Mouse (Mus musculus): ENCODE measurements around the gene Nrp2.

Gene Nrp2

DNA sequence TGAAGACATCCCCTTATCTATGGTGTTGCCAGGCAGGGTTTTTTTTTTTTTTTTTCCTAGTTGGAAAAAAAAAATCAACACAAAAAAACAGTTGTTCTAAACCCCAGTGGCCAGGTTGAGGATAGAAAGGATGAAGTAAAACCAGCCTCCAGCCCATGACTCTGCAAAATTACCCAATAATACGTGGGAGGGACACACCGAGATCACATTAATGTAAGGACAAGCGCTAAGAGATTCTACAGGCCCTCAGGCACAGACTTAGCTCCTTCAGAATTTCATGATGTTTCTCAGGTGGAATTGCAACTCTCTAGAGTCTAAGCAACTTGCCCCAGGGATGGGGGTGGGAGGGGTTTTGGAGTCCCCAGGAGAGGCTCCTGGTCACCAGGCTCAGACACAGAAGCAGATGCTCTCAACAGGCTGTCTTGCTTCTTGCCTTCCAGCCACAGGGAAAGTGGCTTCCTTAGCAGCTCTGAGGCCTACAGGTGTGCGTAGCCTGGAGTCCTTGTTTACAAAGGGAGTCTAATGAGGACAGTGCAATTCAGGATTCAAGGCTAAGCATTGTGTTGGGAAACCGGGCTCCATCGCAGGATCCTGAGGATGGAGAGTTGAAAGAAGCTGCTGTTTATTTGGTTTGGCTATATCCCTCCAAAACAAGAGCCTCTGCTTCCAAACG is 49.7 kb downstream of the Nrp2 start:
- DNase-seq, result no peak

DNA sequence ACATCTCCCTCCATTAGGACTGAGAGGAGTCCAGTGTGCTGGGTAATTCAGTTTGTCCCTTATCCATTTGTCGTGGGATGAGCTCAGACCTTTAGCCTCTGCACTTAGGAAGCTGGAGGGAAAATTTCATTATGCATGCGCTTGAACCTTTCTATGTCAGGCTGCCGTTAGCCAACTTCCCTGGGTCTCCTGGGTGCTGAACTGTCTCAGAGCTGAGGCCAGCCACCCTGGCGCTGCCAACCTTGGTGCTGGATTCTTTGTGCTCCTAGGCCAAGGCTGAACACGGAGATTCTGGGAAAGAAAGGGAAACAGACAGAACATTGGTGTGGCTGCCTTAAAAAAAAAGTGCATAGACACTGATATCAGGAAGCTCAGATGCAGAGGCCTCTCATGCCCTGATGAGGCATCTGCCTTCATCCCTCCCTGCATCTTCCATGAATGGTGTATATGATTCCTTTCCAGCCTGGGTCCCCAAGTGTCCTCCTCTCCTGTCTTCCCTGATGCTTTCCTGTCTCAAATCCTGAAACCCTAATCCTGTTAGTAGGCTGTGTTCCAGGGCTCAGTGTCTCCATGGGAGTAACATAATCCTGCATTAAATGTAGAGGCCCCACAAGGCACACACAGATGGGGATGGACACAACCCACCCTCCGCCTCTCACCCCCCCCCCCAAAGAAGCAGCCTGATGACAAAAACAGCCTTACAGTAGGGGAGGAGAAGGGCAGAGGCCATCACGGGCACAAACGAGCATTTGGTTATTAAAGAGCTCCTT is 51.2 kb downstream of the Nrp2 start:
- no peak for DNase-seq

DNA sequence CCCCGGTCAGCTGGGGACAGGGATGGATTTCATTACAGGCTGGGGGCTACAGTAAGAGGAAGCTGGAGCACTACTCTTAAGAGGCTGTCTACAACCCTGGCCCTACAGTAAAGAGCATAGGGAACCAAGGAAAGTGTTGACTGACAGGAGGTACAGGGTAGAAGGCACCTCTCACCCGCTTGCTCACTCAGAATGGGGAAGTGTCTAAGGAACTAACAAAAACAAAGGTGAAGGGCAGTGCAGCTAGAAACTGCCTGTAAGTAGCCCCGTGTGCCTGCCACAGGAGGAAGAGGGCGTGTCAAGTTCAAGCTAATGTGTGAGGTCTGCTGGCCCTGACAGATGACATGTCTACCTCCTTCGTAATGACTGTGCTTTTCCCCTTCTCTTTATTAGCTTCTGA is 57.0 kb downstream of the Nrp2 start:
- no peak for DNase-seq

DNA sequence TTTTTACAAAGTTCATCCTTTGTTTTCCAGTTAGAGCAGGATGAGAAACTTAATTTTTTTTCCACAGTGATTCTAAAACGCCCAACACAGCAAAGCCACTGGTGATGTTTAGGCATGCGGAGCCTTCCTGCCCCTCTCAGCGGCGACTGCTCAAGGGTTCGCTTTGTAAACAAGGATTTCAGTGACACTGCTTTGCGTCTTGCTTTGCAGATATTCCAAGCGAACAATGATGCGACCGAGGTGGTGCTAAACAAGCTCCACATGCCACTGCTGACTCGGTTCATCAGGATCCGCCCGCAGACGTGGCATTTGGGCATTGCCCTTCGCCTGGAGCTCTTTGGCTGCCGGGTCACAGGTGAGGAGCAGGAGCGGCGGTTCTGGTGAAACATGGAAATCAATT is 57.5 kb downstream of the Nrp2 start:
- no peak for DNase-seq

DNA sequence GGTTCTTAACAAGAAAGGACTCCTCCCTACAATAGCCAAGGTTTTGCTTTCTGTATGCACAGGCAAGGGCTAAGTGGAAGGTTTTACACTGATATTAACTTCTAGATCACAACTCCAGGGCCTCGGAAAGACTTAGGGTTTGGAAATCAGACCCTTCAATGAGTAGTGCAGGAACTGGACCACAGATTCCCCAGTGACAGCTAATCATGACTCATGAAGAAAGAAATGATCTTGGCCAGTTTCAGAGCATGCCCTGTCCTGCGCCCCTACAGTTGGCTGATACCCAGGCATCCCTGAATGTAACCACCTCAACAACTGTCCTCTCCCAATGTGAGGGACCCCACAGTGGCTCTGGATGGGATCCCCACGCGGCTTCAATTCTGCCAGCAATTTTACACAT is 60.7 kb downstream of the Nrp2 start:
- DNase-seq, result no peak

DNA sequence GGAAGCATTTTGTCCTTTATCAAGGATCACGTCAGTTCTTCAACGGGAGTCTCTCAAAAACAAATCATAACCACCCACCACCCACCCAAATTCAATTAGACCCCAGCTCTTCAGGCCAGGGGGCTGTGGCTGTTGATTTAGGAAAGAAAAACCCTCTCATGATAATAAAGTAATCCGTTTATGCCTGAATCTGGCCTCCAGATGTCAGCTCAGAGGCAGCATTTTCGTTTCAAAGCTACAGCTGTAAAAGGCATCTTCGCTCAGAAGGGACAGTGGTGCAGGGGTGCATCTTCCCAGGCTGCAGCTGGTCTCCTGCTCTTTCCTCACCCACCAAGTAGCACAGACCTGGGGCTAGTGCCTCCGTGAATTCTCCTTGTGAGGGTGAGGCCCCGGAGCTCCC is 62.1 kb downstream of the Nrp2 start:
- no peak for DNase-seq

DNA sequence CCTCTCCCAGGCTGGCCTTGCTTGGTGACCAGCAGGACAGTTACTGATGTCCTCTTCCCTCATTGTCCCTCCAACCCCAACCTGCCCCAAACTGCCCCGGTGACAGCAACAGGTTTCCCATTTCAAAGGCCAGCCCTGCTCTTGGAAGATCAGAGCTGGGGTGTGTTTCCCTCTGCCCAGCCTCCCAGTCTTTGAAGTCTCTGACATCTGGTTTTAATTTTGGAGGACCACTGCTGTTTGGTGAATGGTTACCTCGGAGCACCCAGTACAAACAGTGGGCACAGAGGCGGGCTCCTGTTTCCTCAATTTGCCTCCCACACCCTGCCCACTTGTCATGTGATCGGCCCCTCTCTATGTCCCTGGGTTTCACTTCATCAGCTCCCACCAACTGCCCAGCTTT is 63.7 kb downstream of the Nrp2 start:
- DNase-seq, result no peak

DNA sequence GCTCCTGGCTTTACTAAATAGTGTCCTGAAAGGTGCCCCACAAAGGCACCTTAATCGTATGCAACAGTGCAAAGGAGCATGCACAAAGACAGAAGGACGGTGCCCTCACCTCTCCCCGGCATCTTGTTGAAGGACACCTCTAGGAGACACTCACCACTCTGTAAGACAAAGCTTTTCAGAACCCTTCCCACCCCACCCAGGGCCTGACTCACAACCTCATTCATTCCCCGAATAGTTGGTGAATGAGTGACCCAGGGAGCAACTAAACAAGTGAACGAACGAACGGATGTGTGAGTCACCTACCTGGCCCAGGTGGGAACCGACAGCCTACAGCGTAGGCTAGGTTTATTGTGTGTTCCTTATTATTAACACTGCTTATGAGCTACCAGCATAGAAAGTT is 64.5 kb downstream of the Nrp2 start:
- DNase-seq, result no peak

DNA sequence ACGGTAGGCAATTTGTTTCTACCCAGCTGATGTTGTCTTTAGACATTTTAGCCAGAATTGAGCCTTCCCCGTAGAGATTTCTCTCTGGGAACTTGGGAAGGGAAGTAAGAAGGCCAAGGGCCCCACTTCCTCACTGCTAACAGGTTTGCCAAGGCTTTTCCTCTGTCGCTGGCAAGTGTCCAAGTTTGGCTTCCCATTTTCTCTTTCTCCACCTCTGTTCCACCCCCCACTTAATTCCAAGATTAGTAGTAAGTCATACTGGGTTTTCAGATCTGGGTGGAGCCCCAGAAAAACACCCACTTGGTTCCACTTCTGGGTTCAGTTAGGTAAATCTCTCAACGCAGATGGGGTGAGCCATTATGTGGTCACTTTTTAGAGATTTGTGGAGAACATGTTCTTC is 67.5 kb downstream of the Nrp2 start:
- DNase-seq, result peak; percentile 33

DNA sequence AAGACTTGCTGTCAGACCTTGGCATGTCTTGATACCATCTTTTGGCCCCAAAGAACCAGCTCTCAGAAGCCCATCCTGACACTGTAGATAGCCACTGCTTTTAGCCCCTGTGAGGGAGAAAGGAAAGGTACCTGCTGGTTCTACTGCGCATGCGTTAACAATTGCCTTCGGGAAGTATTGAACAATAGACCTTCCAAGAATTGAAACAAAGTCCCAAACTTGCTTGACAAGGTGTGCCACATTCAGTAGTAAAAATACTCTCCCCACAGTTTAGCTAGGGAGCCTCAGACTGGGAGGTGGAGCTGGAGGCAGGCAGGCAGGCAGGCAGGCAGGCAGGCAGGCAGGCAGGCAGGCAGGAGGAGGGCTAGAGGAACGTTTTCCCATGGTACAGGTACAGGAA is 69.3 kb downstream of the Nrp2 start:
- DNase-seq, result no peak

DNA sequence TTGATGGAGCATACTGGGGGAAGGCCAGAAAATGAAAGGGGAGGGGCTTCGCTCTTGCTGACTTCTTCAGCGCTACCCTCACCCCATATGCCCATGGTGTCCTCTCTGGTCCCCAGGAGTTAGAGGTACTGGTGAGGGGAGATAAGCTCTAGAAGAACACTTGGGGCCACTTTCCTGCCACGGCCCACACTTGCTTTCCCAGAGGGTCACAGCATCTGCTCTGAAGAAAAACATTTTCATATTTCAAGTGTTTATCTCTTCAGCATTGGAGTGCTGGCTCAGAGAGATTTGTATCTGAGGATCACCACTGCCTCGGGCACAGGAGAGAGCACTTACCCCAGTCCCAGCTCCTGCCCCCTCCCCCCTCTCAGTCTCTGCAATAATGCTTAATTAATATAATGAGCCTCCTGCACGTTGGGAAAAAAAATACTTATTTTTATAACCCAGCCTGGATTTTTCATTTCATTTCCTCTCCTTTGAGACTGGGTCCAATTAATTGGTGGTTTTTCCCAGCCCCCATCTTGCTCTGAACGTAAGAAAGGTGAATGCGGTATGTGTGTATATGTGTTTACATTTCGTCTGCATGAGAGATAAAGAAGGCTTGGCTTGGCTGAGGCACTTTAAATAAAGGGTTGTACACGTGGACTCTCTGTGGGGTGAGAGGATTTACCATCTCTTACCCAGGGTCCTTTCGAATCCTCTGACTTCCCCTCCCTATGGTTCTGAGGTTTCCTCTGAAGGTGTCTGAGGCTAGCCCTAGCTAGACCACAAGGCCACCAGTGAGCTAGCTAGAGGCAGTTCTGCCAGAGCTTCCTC is 70.2 kb downstream of the Nrp2 start:
- DNase-seq, result no peak

DNA sequence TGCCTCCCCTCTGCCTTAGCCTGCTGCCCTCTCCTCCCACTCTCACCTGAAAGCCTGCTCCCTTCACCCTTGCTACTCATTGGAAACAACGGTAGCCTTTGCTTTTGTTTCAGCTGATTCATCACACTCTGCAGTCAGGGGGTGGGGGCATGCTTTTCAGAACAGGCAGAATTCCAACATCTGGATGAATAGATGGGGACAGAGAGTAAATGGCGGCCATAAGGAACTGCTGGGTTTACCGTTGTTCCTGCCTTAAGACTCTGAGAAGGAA is 70.8 kb downstream of the Nrp2 start:
- DNase-seq, result no peak

DNA sequence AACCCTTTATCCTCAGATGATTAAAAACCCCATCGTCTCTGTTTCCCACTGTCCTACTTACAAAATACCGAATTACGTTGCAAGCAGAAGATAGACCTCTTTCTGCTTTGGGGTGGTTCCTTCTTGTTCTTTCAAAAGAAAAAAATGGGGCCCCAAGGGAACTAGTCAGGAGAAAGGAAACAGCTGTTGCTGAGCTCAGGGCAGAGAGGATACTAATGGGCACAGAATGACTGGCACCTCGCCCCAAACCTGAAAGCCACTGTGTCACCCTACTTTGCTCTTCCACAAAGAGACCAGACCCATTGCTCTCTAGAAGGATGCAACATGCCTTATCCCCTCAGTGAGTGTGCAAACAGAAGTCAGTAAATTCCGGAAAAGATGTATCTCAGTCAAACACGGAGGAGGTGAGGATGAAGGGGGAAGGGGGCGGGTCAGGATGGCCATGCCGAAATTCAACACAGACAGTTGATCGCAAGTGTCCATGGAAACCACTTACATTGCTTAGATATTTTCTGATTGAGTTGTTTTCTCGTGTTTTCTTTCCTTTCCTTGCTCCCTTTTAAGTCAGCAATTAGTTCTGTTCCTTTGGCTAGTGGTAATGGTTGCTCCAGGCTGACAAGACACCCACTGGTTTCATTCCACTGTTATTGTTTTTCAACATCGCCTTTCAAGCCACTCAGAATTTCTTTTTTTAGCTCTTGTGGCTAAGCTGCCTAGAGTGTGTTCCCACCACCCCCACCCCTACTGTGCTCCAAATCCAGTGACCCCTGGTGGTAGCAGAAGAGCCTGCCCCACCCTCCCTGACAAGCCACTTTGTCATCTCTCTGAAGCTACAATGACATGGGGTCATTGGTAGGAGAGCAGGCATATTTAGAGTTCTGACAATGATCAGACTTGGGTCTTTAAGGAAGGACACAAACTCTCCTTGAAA is 71.5 kb downstream of the Nrp2 start:
- peak; percentile 37 for DNase-seq

DNA sequence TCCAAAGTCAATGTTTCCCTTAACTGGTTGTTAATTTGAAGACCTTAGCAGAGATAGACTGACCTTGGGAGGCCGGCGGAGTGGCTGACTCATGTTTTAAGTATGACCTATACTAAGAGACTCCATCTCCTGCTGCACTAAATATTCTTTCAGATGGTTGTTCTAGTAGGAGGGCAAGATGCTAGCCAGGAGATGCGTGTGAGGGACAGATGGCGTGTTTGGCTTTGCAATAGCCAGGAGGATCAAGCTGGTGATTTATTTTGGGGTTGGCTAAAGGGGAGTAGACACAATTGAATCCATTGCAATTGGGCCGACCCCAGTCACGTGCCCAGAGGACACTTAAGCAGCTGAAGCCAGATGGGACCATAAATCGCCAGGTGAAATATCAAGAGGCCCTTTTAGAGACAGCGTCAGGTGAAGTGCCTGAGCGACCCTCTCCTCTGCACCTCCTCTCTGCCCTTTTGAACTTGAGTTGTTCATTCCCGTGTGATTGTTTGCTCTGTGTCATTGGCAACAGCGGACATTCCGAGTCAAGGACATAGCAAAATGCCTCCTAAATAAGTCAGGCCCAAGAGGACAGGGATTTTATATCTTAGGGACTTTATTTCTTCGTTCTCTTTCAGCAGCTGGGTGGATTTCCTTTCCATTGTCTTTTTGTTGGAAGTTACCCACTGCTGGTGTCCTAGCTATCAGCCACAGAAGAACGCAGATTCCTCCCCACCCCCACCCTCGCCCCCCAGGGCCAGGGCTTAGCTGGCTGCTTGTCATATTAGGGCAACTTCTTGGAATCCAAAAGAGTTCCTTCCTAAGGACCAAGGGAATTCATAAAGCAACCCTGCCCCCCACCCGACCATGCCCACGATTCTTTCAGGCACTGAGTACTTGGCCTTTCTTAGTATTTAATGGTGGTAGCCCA is 74.5 kb downstream of the Nrp2 start:
- no peak for DNase-seq

DNA sequence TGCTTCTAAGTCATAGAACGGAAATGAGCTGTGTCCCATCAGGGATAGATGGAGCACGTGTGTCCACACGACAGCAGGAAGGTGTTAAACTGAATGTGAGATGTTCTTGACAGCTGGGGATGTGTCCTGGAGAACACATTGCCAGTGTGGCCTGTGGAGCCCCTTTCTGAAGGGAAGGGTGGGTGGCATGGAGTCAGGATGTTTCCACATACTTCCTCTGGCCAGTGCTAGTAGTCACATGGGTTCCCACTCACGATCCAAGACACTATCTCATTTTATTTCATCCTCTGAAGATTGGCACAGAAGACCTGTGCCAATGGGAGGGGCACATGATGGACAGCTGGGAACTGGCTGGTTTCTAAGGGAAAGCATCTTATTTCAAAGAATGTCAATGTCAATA is 75.8 kb downstream of the Nrp2 start:
- DNase-seq, result no peak

DNA sequence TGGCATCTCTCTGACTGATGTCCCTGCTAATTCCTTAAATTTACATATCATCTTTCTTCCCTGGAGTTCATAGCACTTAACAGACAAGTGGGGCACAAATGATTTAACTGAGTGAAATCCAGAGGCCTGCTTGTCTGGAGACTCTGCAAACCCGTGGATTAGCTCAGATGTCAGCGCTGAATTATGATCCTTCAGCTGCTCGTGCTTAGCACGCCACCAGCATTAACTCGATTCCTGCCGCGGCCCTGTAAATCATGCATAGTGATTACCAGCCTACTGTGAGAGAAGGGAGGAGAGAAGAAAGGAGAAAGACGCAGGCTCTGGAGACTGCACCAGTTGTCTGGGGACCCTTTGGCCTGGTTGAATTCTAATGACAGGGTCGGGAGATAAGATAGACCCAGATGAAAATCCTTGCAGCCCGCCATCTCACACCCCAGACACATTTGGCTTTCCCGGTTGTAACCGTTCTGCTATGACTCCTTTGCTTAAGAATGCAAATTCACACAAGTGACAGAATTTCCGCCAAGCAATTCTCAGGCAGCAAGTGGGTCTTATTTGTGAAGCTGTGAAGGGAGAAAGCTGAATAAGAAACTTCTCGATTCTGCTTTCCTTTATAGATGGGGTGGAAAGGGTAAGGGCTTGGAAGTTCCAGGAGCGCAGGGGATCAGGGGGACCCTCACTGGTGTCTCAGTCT is 77.1 kb downstream of the Nrp2 start:
- no peak for DNase-seq

DNA sequence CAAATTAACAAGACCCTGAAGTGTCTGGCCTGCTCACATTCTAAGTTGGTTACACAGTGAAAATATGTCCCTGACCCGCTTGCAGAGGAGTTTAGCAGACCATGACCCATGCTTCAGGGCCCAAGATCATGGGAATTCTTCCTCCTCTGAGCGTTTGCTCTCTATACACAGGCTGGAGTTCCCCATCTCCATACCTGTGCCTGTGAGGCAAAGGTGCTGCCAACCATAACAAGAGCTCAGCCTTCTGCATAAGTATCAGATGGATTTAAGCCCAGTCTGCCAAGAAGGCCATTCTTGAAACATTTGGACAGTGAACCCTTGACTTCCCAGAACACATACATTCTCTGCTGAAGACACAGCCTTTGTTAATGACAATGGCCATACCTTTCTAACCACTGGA is 79.1 kb downstream of the Nrp2 start:
- no peak for DNase-seq

DNA sequence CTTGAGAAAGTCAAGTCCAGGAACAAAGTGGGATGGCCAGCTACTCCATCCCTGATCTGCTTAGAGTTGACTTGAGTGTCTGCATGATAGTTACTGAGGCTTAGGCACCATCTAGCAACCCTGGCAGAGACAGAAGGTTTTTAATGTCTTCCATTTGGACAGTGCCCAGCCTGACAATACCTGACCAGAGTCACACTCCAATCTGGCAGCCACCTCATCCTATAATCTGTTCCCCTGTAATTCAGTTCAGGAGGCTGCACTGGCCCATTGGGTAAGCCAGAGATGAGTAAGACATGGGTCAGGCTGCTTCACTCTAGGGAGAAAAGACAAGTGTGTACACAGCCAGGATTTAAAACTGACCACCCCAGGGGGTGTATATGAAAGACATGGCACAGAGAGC is 79.5 kb downstream of the Nrp2 start:
- DNase-seq, result no peak

DNA sequence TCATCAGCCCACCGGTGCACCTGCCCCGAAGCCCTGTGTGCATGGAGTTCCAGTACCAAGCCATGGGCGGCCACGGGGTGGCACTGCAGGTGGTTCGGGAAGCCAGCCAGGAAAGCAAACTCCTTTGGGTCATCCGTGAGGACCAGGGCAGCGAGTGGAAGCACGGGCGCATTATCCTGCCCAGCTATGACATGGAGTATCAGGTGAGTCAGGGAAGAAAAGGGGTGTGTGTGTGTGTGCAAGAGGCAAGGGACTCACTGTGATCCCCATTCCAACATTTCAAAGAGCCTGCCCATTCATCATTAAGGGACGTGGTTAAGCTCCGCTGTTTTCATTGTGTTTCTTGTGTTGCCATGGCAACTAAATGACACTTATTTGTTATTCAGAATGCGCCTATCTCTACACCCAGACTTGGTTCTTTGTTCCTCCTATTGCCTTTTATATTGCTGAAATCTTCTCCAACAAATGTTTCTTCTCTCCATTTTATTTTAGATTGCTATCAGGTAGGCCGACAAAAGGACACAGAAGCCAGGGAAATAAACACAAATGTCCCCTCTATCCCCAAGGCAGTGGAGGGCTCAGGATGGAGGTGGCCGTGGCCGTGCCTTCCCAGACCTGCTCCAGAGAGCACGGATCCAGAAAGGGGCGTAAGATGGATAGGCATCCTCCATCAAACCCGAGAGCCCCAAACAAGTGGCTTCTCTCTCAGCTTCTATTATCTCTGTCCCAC is 80.4 kb downstream of the Nrp2 start:
- peak; percentile 38 for DNase-seq

DNA sequence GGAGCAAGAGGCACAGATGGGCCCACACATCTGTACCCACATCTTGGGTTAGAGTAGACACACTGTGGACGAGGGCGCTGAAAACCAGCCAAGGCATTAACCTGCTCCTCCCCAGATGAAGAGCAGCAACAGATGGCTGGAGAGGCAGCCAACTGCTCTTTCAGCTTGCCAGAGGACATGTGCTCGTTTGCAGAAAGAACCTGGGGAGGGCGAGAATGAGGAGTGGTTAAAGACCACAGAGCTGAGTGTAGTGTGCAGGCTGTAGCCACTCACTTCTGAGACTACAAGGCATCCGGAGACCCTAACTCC is 81.0 kb downstream of the Nrp2 start:
- DNase-seq, result no peak

DNA sequence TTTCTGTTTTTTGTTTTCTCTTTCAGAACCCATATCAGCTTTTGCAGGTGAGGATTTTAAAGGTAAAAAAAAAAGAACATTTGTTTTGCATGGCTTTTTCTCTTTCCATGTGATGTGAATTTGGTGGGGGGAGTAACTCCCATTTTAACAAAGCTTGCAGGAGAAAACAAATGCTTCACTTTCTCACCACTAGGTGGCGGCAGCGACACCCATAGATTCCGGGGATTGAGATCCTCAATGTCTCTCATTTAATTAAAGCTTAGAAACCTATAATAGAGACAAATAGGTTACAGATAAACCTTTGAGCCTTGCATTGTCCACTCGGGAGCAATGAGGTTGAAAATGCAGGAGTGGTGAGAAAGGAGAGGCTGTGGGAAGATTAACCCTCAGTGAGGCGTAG is 83.2 kb downstream of the Nrp2 start:
- peak; percentile 78 for DNase-seq

Data from lung, postnatal 10 days (tissue).